Mouse (Mus musculus) stomach, postnatal 0 days (tissue): ENCODE results near the gene Klc1. TPM values are rescaled to one million over a fixed set of nuclear protein-coding genes. Genes with fewer than 3 reads are reported as not detected.

ENCODE experiments used
- ATAC-seq: fragments of 200-750 bp; cut with Nextera tagmentation; 2 replicates; pipeline ENCODE4 v1.8.0; 2017; ENCODE audit not compliant: low FRiP score, low TSS enrichment
- DNase-seq: peaks from one replicate; pipeline ENCODE4 v3.0.0-alpha.2; 2016; ENCODE audit warnings: low spot score
- H3K27ac ChIP-seq: fragments of 300-500 bp; sonication (generic); replicated peaks from 2 replicates; pipeline ENCODE4 v1.5.1; 2014; ENCODE audit warnings: mild to moderate bottlenecking, control low read depth
- H3K27me3 ChIP-seq: fragments of 300-500 bp; sonication (generic); 2 replicates; pipeline ENCODE4 v1.6.1; 2014; ENCODE audit warnings: low read length; ENCODE audit not compliant: control insufficient read depth, insufficient read depth
- H3K36me3 ChIP-seq: fragments of 300-500 bp; sonication (generic); 2 replicates; pipeline ENCODE4 v1.6.1; 2014; ENCODE audit warnings: low read length, mixed read lengths; ENCODE audit not compliant: control insufficient read depth, insufficient read depth
- H3K4me1 ChIP-seq: fragments of 300-500 bp; sonication (generic); replicated peaks from 2 replicates; pipeline ENCODE4 v1.6.1; 2014; ENCODE audit warnings: antibody characterized with exemption; ENCODE audit not compliant: control insufficient read depth, insufficient read depth
- H3K4me2 ChIP-seq: fragments of 300-500 bp; sonication (generic); replicated peaks from 2 replicates; pipeline ENCODE4 v1.6.1; 2014; ENCODE audit warnings: low read depth, mild to moderate bottlenecking, control low read depth, moderate library complexity
- H3K4me3 ChIP-seq: fragments of 300-500 bp; sonication (generic); 2 replicates; pipeline ENCODE4 v1.5.1; 2014; ENCODE audit warnings: low read depth, low read length, control low read depth
- H3K9ac ChIP-seq: fragments of 300-500 bp; sonication (generic); 2 replicates; pipeline ENCODE4 v1.6.1; 2014; ENCODE audit warnings: mild to moderate bottlenecking, low read length, control low read depth, mixed read lengths
- H3K9me3 ChIP-seq: fragments of 300-500 bp; sonication (generic); 2 replicates; pipeline ENCODE4 v1.6.1; 2016; ENCODE audit warnings: low read length; ENCODE audit not compliant: control insufficient read depth
- CTCF ChIP-seq: IDR thresholded peaks from 2 replicates; pipeline ENCODE4 v1.5.1; 2016; ENCODE audit warnings: antibody characterized with exemption, low read depth, mild to moderate bottlenecking, moderate library complexity
- EP300 ChIP-seq: optimal IDR thresholded peaks from 2 replicates; pipeline ENCODE3; 2016; ENCODE audit warnings: antibody characterized with exemption
- WGBS: fragments of 180-500 bp; shearing (Covaris S2); extraction: QIAGEN DNeasy Blood & Tissue Kit; methylation state at CpG from one replicate; pipeline ENCODE4 v1.1.7; 2014; 5-methylcytosine and 5-hydroxymethylcytosine counted together
- polyA plus RNA-seq: library from polyadenylated mRNA; unstranded; fragments of >200 nt; fragmentation: Nextera tagmentation; extraction: Ambion mirVana; gene quantifications from 2 replicates; pipeline ENCODE4 v1.2.1, GENCODE M21; 2015

Gene Klc1
- polyA plus RNA-seq, 1 experiment from 2014 or later = 56.7 TPM

DNA sequence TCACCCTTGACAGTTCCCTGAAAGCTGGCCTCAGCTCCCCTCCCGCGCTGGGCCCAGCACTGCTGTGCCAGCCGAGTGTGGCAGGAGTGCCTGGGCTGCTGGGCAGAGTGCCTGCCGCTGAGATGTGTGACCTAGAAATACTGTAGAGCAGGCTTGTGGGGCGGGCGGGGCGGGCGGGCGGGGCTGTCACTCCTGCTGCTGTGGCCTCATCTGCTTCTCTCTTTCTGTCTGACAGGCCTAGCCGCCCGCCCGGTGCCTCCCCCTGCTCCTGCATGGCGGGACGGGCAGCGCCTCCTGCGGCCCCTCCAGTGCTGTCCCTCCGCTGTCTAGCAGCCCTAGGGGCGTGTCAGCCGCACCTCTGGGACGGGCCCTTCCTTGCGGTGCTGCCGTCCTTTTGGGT lies 35.5 kb downstream of the Klc1 start:
- Histone ChIP-seq H3K27me3 (no peaks in the 10 kb centered on the region), H3K36me3 (peaks cover 27% of the 10 kb centered on the region), H3K9me3 (no peaks in the 10 kb centered on the region), H3K9ac (no peak overlapping the region), H3K4me2 (no peak overlapping the region), H3K4me1 (no peaks in the 10 kb centered on the region), H3K4me3 (no peak overlapping the region), H3K27ac (0 out of 2 replicates have a peak overlapping the region, but pooled peaks have one; percentile 18)
- DNase-seq = peak; percentile 41
- TF ChIP-seq CTCF (peak; percentile 17; the same call in 1 of the 2 replicates), EP300 (no peak)
- peak; percentile 38 for ATAC-seq
- WGBS = 56% methylated on average over 22 of the region's 22 CpGs

DNA sequence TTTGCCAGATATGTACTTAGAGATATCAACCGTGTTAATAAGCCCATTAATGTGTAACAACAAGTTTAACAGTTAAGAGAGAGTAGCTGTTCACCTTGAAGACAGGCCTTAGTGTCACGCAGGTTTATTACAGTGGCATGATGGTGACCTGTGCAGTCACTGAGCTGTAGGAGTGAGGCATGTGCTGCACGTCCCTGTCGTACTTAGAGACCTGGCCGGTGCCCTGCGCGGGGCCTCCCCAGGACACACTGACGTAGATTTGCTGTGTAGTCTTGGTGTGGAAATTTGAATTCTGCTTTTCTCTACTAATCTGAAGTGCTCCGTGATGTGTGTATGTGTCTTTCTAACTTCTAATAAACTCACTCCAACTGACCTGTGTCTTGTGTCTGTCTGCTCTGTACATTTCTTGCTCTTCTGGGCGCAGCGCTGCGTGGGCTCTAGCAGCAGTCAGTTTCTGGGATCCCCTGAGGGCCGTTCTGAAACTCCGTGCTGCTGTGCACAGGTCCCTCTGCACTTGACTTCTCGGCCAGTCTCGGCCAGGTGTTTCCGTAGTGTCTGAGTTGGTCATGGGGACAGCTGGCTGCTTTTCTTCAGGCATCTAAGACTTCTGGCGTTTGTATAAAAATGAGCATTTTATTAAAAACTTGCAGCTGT lies 36.0 kb downstream of the Klc1 start:
- no peak overlapping the region for H3K27ac ChIP-seq
- H3K9me3 ChIP-seq = no peaks in the 10 kb centered on the region
- H3K36me3 ChIP-seq = peaks cover 27% of the 10 kb centered on the region
- no peaks in the 10 kb centered on the region for H3K27me3 ChIP-seq
- no peak overlapping the region for H3K4me3 ChIP-seq
- H3K4me1 ChIP-seq = no peaks in the 10 kb centered on the region
- TF ChIP-seq CTCF = no peak
- TF ChIP-seq EP300 = no peak
- H3K4me2 ChIP-seq = no peak overlapping the region
- WGBS = 88% methylated on average over 18 of the region's 18 CpGs
- ATAC-seq (no peak), DNase-seq (no peak)
- no peak overlapping the region for H3K9ac ChIP-seq

DNA sequence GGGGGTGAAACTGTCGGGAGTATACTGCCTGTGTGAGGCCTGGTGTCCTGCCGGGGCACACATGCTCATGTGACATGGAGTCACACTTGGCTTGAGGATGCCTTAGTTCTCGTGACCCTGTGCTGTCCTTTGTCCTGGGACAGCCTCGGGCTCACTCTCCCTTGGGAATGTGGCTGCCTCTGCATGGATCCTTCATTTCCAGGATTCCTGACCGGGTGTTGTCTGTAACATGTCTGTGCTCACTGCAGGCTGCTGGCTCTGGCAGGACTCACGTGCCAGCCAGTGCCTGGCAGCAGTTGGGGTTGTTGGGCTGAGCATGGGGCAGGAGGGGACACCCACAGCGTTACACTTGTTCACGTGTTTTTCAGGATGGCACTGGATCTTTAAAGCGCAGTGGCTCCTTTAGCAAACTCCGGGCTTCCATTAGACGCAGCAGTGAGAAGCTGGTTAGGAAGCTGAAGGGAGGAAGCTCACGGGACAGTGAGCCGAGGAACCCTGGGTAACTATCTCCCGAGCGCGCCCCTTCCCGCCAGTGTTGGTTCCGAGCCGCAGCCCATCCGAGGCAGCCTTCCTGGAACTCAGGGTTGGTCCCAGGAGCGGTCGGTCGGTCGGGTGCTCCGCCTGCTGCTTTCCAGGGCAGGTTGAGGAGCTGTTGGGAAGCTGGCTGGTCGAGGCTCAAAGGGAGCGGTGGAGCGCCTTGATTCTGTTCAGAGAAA lies 36.7 kb downstream of the Klc1 start:
- no peak for DNase-seq
- 87% methylated on average over 28 of the region's 28 CpGs for WGBS

GRCm38 (mm10) chr12:111797251-111797650 lies 38.6 kb downstream of the Klc1 start:
- H3K27ac ChIP-seq = no peak overlapping the region
- WGBS = 74% methylated on average over 8 of the region's 8 CpGs

More for the DNA sequence above, 36.7 kb downstream of the Klc1 start:
- ATAC-seq = no peak
- Histone ChIP-seq H3K9me3 (no peaks in the 10 kb centered on the region), H3K27me3 (no peaks in the 10 kb centered on the region), H3K4me3 (no peak overlapping the region), H3K36me3 (peaks cover 25% of the 10 kb centered on the region), H3K4me2 (no peak overlapping the region), H3K4me1 (no peaks in the 10 kb centered on the region), H3K27ac (no peak overlapping the region), H3K9ac (no peak overlapping the region)
- no peak for TF ChIP-seq EP300

GRCm38 (mm10) chr12:111798493-111798892 lies 39.8 kb downstream of the Klc1 start:
- H3K4me1 ChIP-seq = no peaks in the 10 kb centered on the region
- no peak overlapping the region for H3K4me3 ChIP-seq
- H3K27ac ChIP-seq = no peak overlapping the region
- H3K4me2 ChIP-seq = no peak overlapping the region
- 91% methylated on average over 13 of the region's 13 CpGs for WGBS
- H3K36me3 ChIP-seq = peaks cover 22% of the 10 kb centered on the region
- ATAC-seq = no peak
- no peaks in the 10 kb centered on the region for H3K9me3 ChIP-seq
- DNase-seq = no peak
- no peaks in the 10 kb centered on the region for H3K27me3 ChIP-seq
- TF ChIP-seq CTCF (no peak), EP300 (no peak)
- H3K9ac ChIP-seq = no peak overlapping the region

More at GRCm38 (mm10) chr12:111797251-111797650, 38.6 kb downstream of the Klc1 start:
- no peak for ATAC-seq
- Histone ChIP-seq H3K4me1 (no peaks in the 10 kb centered on the region), H3K27me3 (no peaks in the 10 kb centered on the region), H3K9ac (no peak overlapping the region), H3K4me3 (no peak overlapping the region), H3K36me3 (peaks cover 23% of the 10 kb centered on the region), H3K9me3 (no peaks in the 10 kb centered on the region), H3K4me2 (no peak overlapping the region)
- TF ChIP-seq EP300 (no peak), CTCF (no peak)
- DNase-seq = no peak
